Mouse (Mus musculus): ENCODE measurements around the gene Tnnt1. TPM values are rescaled to one million over a fixed set of nuclear protein-coding genes. Genes with fewer than 3 reads are reported as not detected.
A peak's percentile ranks its signal among the peaks of the same experiment; 100 is the strongest.
"Not testable (repeated sequence)": the region's sequence is repeated elsewhere in the genome, so short reads cannot be mapped to it uniquely, and the experiment has no call there.

Gene Tnnt1
- polyA plus RNA-seq, 1 experiment from 2014 or later: 190 TPM

DNA sequence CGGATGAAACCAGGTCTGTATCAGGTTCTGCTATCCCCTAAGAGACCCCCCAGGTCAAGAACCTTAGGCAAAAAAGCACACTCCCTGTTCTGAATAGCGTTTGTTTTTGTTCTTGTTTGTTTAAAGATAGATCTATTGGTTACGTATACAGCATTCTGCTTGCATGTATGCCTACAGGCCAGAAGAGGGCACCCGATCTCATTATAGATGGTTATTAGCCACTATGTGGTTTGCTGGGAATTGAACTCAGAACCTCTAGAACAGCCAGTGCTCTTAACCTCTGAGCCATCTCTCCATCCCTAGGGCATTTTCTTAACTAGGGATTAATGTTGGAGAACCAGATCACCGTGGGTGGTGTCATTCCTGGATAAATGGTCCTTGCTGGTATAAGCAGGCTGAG is 25.2 kb upstream of the Tnnt1 start:
- ATAC-seq (replicated peaks; ENCODE audit: extremely low read depth, insufficient read depth, low FRiP score): no peak
- Histone ChIP-seq H3K27ac (ENCODE audit: low read length) (no peak overlapping the region), H3K4me3 (ENCODE audit: low read length) (no peak overlapping the region), H3K4me1 (ENCODE audit: control insufficient read depth, insufficient read depth, low read length) (no peaks in the 10 kb centered on the region), H3K9me3 (replicated peaks; ENCODE audit: control insufficient read depth, low read length) (no peaks in the 10 kb centered on the region), H3K9ac (ENCODE audit: low read length) (no peak overlapping the region), H3K36me3 (ENCODE audit: control insufficient read depth, insufficient read depth) (no peaks in the 10 kb centered on the region), H3K4me2 (ENCODE audit: low read depth, low read length) (no peak overlapping the region), H3K27me3 (ENCODE audit: control insufficient read depth, insufficient read depth, low read length) (peaks cover 4% of the 10 kb centered on the region; the same call in 1 of the 2 replicates)
- 53% methylated on average over 5 of the region's 5 CpGs for WGBS

DNA sequence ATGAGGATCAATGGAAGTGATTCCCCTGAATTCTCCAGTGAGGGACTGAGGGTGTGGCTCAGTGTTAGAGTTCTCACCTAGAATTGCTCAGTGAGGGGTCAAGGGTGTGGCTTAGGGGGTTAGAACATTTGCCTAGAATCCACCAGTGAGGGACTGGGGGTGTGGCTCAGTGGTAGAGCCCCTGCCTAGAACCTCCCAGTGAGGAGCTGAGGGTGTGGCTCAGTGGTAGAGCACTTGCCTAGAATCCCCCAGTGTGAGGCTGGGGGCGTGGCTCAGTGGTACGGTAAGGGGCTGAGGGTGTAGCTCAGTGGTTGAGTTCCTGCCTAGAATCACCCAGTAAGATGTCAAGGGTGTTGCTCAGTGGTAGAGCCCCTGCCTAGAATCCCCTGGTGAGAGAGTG is 22.8 kb upstream of the Tnnt1 start:
- H3K27me3 ChIP-seq (ENCODE audit: control insufficient read depth, insufficient read depth, low read length): no peaks in the 10 kb centered on the region
- no peak overlapping the region for H3K9ac ChIP-seq (ENCODE audit: low read length)
- H3K4me1 ChIP-seq (ENCODE audit: control insufficient read depth, insufficient read depth, low read length): no peaks in the 10 kb centered on the region
- 56% methylated on average over 2 of the region's 2 CpGs for WGBS
- ATAC-seq (replicated peaks; ENCODE audit: extremely low read depth, insufficient read depth, low FRiP score): no peak
- no peaks in the 10 kb centered on the region for H3K9me3 ChIP-seq (replicated peaks; ENCODE audit: control insufficient read depth, low read length)
- no peaks in the 10 kb centered on the region for H3K36me3 ChIP-seq (ENCODE audit: control insufficient read depth, insufficient read depth)
- H3K4me3 ChIP-seq (ENCODE audit: low read length): no peak overlapping the region
- no peak overlapping the region for H3K27ac ChIP-seq (ENCODE audit: low read length)
- no peak overlapping the region for H3K4me2 ChIP-seq (ENCODE audit: low read depth, low read length)

DNA sequence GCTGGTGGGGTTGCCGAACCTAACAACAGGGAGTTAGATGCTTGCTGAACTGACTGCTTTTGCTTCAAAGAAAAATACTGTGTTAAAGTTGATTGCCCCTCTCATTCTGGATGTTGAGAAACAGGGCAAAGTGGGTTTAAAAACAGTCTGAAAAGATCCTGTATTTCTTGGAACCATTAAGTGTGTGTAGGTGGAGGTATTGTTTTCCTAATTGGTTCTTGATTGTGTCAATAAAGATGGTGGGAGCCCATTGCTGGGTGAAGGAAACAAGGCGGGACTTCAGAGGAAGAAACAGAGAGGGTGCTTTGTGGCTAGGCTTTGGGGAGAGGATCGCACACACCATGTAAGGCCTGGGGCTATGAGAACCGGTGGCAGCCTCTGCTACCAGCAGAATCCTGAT is 21.0 kb upstream of the Tnnt1 start:
- no peak for ATAC-seq (replicated peaks; ENCODE audit: extremely low read depth, insufficient read depth, low FRiP score)

DNA sequence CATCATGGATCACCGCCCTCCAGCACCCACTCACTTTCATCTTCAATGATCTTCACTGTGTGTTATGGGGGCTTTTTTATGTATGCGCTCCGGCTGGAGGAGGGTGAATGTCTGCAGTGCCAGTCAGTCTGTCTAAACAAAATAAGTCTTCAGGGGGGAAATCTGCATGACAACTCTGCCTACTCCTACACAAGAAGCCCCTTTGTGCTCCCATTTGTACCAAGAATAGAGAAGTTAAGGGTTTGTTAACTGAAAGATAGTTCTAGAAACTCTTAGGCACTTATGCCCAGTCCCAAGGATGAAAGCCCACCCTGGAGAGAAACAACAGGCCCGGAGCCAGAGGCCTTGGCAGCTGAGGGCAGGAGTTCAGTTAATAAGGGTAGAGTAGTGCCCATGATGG is 20.2 kb upstream of the Tnnt1 start:
- ATAC-seq (replicated peaks; ENCODE audit: extremely low read depth, insufficient read depth, low FRiP score): no peak
- Histone ChIP-seq H3K4me3 (ENCODE audit: low read length) (no peak overlapping the region), H3K4me1 (ENCODE audit: control insufficient read depth, insufficient read depth, low read length) (no peaks in the 10 kb centered on the region), H3K4me2 (ENCODE audit: low read depth, low read length) (no peak overlapping the region), H3K36me3 (ENCODE audit: control insufficient read depth, insufficient read depth) (no peaks in the 10 kb centered on the region), H3K27me3 (ENCODE audit: control insufficient read depth, insufficient read depth, low read length) (no peaks in the 10 kb centered on the region), H3K27ac (ENCODE audit: low read length) (no peak overlapping the region), H3K9me3 (replicated peaks; ENCODE audit: control insufficient read depth, low read length) (no peaks in the 10 kb centered on the region), H3K9ac (ENCODE audit: low read length) (no peak overlapping the region)
- 83% methylated on average over 4 of the region's 4 CpGs for WGBS

More for the DNA sequence above, 21.0 kb upstream of the Tnnt1 start:
- Histone ChIP-seq H3K4me2 (ENCODE audit: low read depth, low read length) (no peak overlapping the region), H3K27ac (ENCODE audit: low read length) (no peak overlapping the region), H3K36me3 (ENCODE audit: control insufficient read depth, insufficient read depth) (no peaks in the 10 kb centered on the region), H3K4me1 (ENCODE audit: control insufficient read depth, insufficient read depth, low read length) (no peaks in the 10 kb centered on the region), H3K27me3 (ENCODE audit: control insufficient read depth, insufficient read depth, low read length) (no peaks in the 10 kb centered on the region), H3K9me3 (replicated peaks; ENCODE audit: control insufficient read depth, low read length) (no peaks in the 10 kb centered on the region), H3K4me3 (ENCODE audit: low read length) (no peak overlapping the region), H3K9ac (ENCODE audit: low read length) (no peak overlapping the region)
- 55% methylated on average over 4 of the region's 4 CpGs for WGBS

DNA sequence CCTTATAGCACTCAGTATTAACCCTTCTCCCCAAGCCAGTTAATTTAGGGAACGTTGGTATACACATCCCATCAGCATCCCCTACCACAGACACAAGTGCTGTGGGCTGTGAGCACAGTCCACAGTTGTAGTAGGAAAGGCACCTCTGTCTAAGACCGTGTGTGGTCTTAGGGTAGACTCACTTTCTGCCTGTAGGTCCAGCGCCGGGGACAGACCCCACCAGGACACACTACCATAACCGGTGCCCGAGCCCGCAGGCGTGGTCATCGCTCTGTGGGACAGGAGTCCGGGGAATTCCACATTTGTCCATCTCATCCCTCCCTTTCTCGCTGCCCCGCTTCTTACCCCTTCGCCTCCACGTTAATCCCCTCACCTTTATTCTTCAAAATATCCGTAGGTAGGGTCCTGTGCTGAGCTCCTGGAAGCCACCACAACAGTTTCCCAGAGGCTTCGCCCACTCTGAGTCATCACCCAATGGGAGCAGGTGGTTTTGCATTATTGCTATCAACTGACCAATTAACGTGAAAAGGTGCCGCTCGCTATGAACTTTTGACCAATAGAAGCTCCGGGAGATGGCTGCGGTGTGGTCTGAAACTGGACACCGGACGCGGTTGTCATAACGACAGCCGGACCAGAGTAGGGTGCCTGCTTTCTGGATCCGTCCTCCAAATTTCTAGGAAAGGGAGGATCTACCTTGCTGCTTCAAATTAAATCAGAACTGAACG is 16.0 kb upstream of the Tnnt1 start, which contains the start of gene Dnaaf3:
TSS of gene Dnaaf3 (minus strand) at position 449 of the 725 bp plus-strand sequence.
- Histone ChIP-seq H3K36me3 (ENCODE audit: control insufficient read depth, insufficient read depth) (no peaks in the 10 kb centered on the region), H3K9me3 (replicated peaks; ENCODE audit: control insufficient read depth, low read length) (no peaks in the 10 kb centered on the region), H3K27ac (ENCODE audit: low read length) (no peak within 1 kb of the TSS), H3K4me3 (ENCODE audit: low read length) (peak within 1 kb of the TSS; percentile 48), H3K4me1 (ENCODE audit: control insufficient read depth, insufficient read depth, low read length) (no peaks in the 10 kb centered on the region), H3K9ac (ENCODE audit: low read length) (peak within 1 kb of the TSS; percentile 36; the same call in 1 of the 2 replicates), H3K4me2 (ENCODE audit: low read depth, low read length) (peak within 1 kb of the TSS; percentile 81), H3K27me3 (ENCODE audit: control insufficient read depth, insufficient read depth, low read length) (peaks cover 3% of the 10 kb centered on the region; the same call in 1 of the 2 replicates)
- 5% methylated on average over 28 of the region's 28 CpGs for WGBS
- peak; percentile 95 for ATAC-seq (replicated peaks; ENCODE audit: extremely low read depth, insufficient read depth, low FRiP score)

DNA sequence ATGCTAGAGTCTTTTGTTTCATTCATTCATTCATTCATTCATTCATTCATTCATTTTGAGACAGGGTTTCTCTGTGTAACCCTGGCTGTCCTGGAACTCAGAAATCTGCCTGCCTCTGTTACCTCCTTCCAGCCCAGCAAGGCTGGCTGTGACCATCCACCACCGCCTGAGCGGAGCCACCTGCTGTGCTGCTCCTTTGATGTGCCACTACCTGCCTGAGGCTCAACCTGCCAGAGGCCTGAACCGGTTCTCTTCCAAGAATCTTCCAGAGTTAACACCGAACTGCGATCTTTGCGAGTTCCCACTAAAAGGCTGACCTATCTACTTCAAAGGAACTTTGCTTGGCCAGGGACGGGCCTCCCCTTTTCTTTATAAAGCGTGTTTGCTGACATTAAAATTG is 14.0 kb upstream of the Tnnt1 start:
- H3K9me3 ChIP-seq (replicated peaks; ENCODE audit: control insufficient read depth, low read length); H3K36me3 ChIP-seq (ENCODE audit: control insufficient read depth, insufficient read depth); H3K27ac ChIP-seq (ENCODE audit: low read length); H3K4me1 ChIP-seq (ENCODE audit: control insufficient read depth, insufficient read depth, low read length); H3K4me2 ChIP-seq (ENCODE audit: low read depth, low read length); H3K4me3 ChIP-seq (ENCODE audit: low read length); H3K9ac ChIP-seq (ENCODE audit: low read length); H3K27me3 ChIP-seq (ENCODE audit: control insufficient read depth, insufficient read depth, low read length); ATAC-seq (replicated peaks; ENCODE audit: extremely low read depth, insufficient read depth, low FRiP score): not testable (repeated sequence)
- WGBS: 39% methylated on average over 7 of the region's 8 CpGs

DNA sequence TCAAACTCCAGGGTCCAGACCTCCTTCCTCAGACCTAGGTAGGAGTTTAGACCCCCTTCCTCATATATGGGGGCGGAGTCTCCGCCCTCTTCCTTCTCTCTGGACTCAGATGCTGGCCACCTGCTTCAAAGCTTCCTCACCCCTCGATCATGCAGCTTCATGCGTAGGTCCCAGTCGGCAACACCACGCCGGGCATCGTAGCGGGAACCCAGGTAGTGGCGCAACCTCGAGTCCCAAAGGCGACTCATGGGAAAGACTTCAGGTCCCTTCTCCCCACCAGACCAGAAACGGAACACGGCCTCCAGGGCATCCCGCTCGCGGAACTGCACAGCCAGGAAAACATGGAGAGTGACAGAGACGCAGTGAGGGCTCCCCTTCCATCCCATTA is 11.1 kb upstream of the Tnnt1 start:
- peaks cover 17% of the 10 kb centered on the region for H3K4me1 ChIP-seq (ENCODE audit: control insufficient read depth, insufficient read depth, low read length)
- no peak overlapping the region for H3K9ac ChIP-seq (ENCODE audit: low read length)
- H3K9me3 ChIP-seq (replicated peaks; ENCODE audit: control insufficient read depth, low read length): no peaks in the 10 kb centered on the region
- no peak overlapping the region for H3K27ac ChIP-seq (ENCODE audit: low read length)
- no peak for ATAC-seq (replicated peaks; ENCODE audit: extremely low read depth, insufficient read depth, low FRiP score)
- peak overlapping the region; percentile 69; the same call in 1 of the 2 replicates for H3K4me2 ChIP-seq (ENCODE audit: low read depth, low read length)
- H3K27me3 ChIP-seq (ENCODE audit: control insufficient read depth, insufficient read depth, low read length): peaks cover 3% of the 10 kb centered on the region; the same call in 1 of the 2 replicates
- WGBS: 52% methylated on average over 18 of the region's 18 CpGs
- H3K4me3 ChIP-seq (ENCODE audit: low read length): no peak overlapping the region
- no peaks in the 10 kb centered on the region for H3K36me3 ChIP-seq (ENCODE audit: control insufficient read depth, insufficient read depth)

DNA sequence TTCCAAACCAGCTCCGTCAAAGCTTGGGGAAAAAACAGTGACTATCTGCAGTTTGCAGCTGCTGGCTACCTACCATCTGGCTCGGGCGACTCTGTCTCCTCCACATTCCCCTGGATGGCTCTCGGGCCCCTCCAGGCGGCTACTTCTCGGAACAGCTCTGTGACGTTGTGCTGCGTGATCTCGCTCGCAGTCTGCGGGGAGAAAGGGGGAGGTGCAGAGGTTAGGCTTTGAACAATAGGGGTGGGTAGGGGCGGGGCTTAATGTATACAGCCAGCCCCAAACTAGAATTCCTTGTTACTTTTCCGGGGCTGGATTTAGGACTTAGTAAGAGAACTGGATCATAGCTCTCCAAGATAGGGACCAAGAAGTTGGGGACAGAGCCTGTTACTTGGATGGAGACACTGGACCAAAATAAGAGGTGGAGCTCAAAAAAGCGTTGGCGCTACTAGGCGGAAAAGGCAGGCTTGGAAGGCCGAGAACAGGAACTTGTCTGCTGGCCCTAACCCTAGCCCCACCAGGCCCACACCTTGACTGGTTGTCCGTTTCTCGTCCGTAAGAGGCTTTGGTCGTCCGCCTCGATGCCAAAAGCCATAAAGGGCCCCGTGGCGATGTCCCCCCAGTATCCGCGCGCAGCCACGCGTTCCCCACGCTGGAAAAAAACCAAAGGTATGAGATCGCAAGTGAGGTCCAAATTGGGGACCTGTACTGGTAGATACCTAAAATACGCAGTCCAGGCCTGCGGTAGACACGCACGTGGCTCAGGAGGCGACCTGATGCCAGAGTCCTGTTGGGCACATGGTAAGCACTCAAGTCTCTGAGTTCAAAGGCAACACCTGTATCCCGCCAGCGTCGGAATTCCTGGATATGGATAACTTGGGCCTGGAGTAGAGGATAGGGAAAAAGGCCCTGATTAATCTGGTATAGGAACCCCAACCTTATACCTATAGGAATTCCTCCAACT is 10.4 kb upstream of the Tnnt1 start:
- peak overlapping the region; percentile 40; the same call in 1 of the 2 replicates for H3K27ac ChIP-seq (ENCODE audit: low read length)
- peak; percentile 59 for ATAC-seq (replicated peaks; ENCODE audit: extremely low read depth, insufficient read depth, low FRiP score)

More for the DNA sequence above, 10.4 kb upstream of the Tnnt1 start:
- peaks cover 17% of the 10 kb centered on the region for H3K4me1 ChIP-seq (ENCODE audit: control insufficient read depth, insufficient read depth, low read length)
- H3K4me2 ChIP-seq (ENCODE audit: low read depth, low read length): peak overlapping the region; percentile 69
- H3K4me3 ChIP-seq (ENCODE audit: low read length): peak overlapping the region; percentile 45
- no peaks in the 10 kb centered on the region for H3K9me3 ChIP-seq (replicated peaks; ENCODE audit: control insufficient read depth, low read length)
- no peaks in the 10 kb centered on the region for H3K36me3 ChIP-seq (ENCODE audit: control insufficient read depth, insufficient read depth)
- H3K27me3 ChIP-seq (ENCODE audit: control insufficient read depth, insufficient read depth, low read length): peaks cover 3% of the 10 kb centered on the region; the same call in 1 of the 2 replicates
- peak overlapping the region; percentile 62 for H3K9ac ChIP-seq (ENCODE audit: low read length)
- 20% methylated on average over 40 of the region's 40 CpGs for WGBS
